Mouse (Mus musculus): ENCODE results near the gene Mtus2. TPM values are rescaled to one million over a fixed set of nuclear protein-coding genes. Genes with fewer than 3 reads are reported as not detected.

The Mtus2 gene
- polyA plus RNA-seq, 1 experiment from 2014 or later, result 9.6 TPM

DNA sequence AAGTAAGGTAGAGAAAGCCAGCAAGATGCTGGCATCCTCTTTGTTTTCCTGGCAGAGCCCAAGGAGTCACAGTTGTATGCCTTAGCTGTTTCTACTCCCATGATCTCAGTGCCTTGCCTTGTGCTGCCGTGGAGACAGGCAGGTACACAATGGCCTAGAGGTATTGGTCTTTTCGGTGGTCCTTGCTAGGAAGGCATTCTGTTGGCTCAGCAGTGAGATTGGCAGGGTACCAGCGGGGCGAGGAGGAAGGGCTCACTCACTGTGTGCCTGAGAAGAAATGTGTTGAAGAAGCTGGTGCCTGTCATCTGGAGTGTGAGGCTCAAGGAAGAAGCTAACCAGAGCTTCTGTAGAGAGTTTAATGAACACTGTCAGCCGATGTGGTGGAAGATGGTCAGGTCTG, 1.4 kb upstream of the Mtus2 start:
- no peak overlapping the region for H3K4me2 ChIP-seq (ENCODE audit: low read depth, low read length)
- no peak for ATAC-seq (ENCODE audit: low read depth)

DNA sequence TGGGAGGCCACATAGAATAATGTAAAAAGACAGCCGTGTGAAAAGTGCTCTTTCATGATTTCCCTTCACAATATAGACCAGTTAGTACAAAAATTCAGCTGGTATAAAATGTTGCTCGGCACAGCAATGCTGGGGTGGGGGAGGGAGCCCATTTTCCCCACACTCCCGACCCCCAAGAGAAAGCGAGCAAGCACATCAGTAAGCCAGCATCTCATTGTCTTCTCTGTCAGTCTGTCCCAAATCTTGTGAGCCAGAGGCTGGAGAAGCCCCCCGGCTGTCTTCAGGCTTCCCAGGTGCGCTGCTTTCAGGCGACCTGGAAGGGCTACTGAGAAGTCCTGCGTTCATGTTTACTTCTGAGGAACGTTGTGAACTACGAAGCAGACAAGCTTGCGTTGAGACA, 699 bp upstream of the Mtus2 start:
- WGBS, result 2% methylated on average over 11 of the region's 11 CpGs
- H3K4me3 ChIP-seq (ENCODE audit: low read length), result no peak overlapping the region; the same call in 1 of the 2 replicates

More for the DNA sequence above, 1.4 kb upstream of the Mtus2 start:
- Histone ChIP-seq H3K9ac (ENCODE audit: low read length) (no peak overlapping the region), H3K27me3 (ENCODE audit: control insufficient read depth, insufficient read depth, low read depth, low read length) (peaks cover 24% of the 10 kb centered on the region), H3K9me3 (ENCODE audit: control insufficient read depth, low read length) (no peaks in the 10 kb centered on the region), H3K27ac (ENCODE audit: low read length) (no peak overlapping the region), H3K4me1 (replicated peaks; ENCODE audit: control insufficient read depth, insufficient read depth, low read length) (peaks cover 12% of the 10 kb centered on the region), H3K36me3 (ENCODE audit: control insufficient read depth, insufficient read depth, low read length) (no peaks in the 10 kb centered on the region), H3K4me3 (ENCODE audit: low read length) (no peak overlapping the region)
- 33% methylated on average over 5 of the region's 5 CpGs for WGBS

DNA sequence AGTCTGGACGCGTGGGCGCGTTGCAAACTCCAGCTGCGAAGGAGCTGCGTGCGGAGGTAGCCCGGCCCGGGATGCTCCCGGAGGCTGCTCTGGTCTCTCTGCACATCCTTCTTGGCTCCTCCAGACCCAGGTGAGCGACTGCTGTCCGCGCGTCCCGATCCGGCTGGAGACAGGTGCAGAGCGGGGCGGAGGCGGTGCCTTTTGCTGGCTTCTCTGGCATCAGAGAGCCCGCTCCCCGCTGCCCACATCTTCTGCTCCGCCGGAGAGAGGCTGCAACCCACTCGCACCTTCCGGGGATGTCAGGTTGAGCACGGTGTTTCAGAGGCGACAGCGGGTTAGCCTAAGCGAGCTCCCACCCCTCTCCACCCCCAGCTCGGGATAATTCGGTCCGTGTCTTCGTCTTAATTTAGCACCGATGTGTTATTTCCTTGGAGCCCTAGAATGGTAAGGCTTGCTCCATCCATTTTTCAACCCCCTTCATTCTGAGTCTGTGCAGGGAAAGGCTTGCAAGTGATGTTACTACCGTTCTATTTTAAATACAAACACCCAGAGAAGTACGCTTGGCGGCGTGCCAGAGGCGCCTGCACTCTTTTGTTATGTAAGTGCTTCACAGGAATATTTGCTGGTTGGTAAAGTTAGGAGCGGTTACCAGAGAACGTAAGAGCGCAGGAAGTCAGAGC, 612 bp downstream of the Mtus2 start:
- WGBS, result under 1% methylated on average over 42 of the region's 42 CpGs
- no peaks in the 10 kb centered on the region for H3K36me3 ChIP-seq (ENCODE audit: control insufficient read depth, insufficient read depth, low read length)
- H3K9me3 ChIP-seq (ENCODE audit: control insufficient read depth, low read length), result no peaks in the 10 kb centered on the region
- peak overlapping the region; percentile 63 for H3K9ac ChIP-seq (ENCODE audit: low read length)
- ATAC-seq (ENCODE audit: low read depth), result peak; percentile 60
- peak overlapping the region; percentile 58 for H3K4me3 ChIP-seq (ENCODE audit: low read length)
- peaks cover 12% of the 10 kb centered on the region for H3K4me1 ChIP-seq (replicated peaks; ENCODE audit: control insufficient read depth, insufficient read depth, low read length)
- peak overlapping the region; percentile 74 for H3K4me2 ChIP-seq (ENCODE audit: low read depth, low read length)
- H3K27me3 ChIP-seq (ENCODE audit: control insufficient read depth, insufficient read depth, low read depth, low read length), result peaks cover 24% of the 10 kb centered on the region
- peak overlapping the region; percentile 54 for H3K27ac ChIP-seq (ENCODE audit: low read length)

More for the DNA sequence above, 699 bp upstream of the Mtus2 start:
- ATAC-seq (ENCODE audit: low read depth), result no peak
- H3K36me3 ChIP-seq (ENCODE audit: control insufficient read depth, insufficient read depth, low read length), result no peaks in the 10 kb centered on the region
- H3K27me3 ChIP-seq (ENCODE audit: control insufficient read depth, insufficient read depth, low read depth, low read length), result peaks cover 24% of the 10 kb centered on the region
- peaks cover 12% of the 10 kb centered on the region for H3K4me1 ChIP-seq (replicated peaks; ENCODE audit: control insufficient read depth, insufficient read depth, low read length)
- no peaks in the 10 kb centered on the region for H3K9me3 ChIP-seq (ENCODE audit: control insufficient read depth, low read length)
- no peak overlapping the region for H3K27ac ChIP-seq (ENCODE audit: low read length)
- H3K4me2 ChIP-seq (ENCODE audit: low read depth, low read length), result peak overlapping the region; percentile 74; the same call in 1 of the 2 replicates
- H3K9ac ChIP-seq (ENCODE audit: low read length), result no peak overlapping the region

DNA sequence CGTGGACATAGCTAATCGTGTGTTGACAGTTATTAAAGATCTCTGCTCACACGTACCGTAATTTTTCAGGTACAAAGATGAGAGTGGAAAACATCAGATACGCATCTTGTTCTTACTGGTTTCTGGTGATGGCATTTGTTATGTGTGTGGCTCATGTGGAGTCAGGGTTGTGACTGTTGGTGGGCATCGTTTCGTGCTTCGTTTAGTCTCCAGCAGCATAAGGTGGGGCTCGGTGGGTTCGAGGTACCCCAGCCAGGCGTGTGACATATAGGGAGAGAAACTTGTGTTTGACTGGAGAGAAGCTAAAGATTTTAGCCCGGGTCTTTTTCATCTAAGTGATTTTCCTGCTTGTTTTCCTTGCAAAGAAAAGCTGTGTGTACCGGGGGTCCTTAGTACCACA, 1.4 kb downstream of the Mtus2 start:
- no peaks in the 10 kb centered on the region for H3K9me3 ChIP-seq (ENCODE audit: control insufficient read depth, low read length)
- WGBS, result 28% methylated on average over 13 of the region's 13 CpGs
- no peak overlapping the region for H3K27ac ChIP-seq (ENCODE audit: low read length)
- peaks cover 12% of the 10 kb centered on the region for H3K4me1 ChIP-seq (replicated peaks; ENCODE audit: control insufficient read depth, insufficient read depth, low read length)
- H3K4me3 ChIP-seq (ENCODE audit: low read length), result no peak overlapping the region
- H3K9ac ChIP-seq (ENCODE audit: low read length), result no peak overlapping the region
- ATAC-seq (ENCODE audit: low read depth), result no peak
- no peaks in the 10 kb centered on the region for H3K36me3 ChIP-seq (ENCODE audit: control insufficient read depth, insufficient read depth, low read length)
- peaks cover 24% of the 10 kb centered on the region for H3K27me3 ChIP-seq (ENCODE audit: control insufficient read depth, insufficient read depth, low read depth, low read length)
- H3K4me2 ChIP-seq (ENCODE audit: low read depth, low read length), result peak overlapping the region; percentile 74; the same call in 1 of the 2 replicates

DNA sequence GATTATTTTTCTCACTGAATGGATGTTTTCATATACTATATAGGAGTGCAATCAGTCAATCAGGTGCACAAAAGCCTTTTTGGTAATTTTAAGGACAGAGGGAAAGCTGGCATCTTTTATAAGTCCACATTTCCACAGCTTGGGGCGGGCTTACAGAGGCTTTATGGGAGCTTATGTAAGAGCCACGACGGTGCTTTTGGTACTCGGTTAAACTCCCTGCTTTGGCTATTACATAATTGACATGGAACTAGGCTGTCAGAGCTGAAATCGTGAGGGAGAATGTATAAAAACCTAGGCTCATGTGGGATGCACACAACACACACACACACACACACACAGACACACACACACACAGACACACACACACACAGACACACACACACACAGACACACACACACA, 2.0 kb downstream of the Mtus2 start:
- Histone ChIP-seq H3K9me3 (ENCODE audit: control insufficient read depth, low read length) (no peaks in the 10 kb centered on the region), H3K4me1 (replicated peaks; ENCODE audit: control insufficient read depth, insufficient read depth, low read length) (peaks cover 12% of the 10 kb centered on the region), H3K4me3 (ENCODE audit: low read length) (no peak overlapping the region), H3K9ac (ENCODE audit: low read length) (no peak overlapping the region), H3K27ac (ENCODE audit: low read length) (no peak overlapping the region), H3K27me3 (ENCODE audit: control insufficient read depth, insufficient read depth, low read depth, low read length) (peaks cover 24% of the 10 kb centered on the region), H3K36me3 (ENCODE audit: control insufficient read depth, insufficient read depth, low read length) (no peaks in the 10 kb centered on the region), H3K4me2 (ENCODE audit: low read depth, low read length) (no peak overlapping the region)
- ATAC-seq (ENCODE audit: low read depth), result no peak
- WGBS, result 29% methylated on average over 5 of the region's 5 CpGs

DNA sequence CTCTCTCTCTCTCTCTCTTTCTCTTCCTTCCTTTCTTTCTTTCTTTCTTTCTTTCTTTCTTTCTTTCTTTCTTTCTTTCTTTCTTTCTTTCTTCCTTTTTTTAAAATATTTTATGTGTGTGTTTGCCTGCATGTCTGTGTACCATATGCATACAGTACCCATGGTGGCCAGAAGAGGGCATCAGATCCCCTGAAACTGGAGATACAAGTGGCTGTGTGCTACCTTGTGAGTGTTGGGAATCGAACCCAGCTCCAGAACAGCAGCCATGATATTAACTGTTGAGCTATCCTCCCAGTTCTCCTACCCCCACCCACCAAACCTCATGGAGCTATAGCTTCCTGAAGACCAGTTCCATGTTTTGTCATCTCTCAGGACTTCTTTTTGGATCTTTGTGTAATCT, 3.7 kb downstream of the Mtus2 start:
- no peaks in the 10 kb centered on the region for H3K9me3 ChIP-seq (ENCODE audit: control insufficient read depth, low read length)
- H3K4me2 ChIP-seq (ENCODE audit: low read depth, low read length), result no peak overlapping the region
- no peak overlapping the region for H3K9ac ChIP-seq (ENCODE audit: low read length)
- 78% methylated on average over 1 of the region's 1 CpGs for WGBS
- H3K27me3 ChIP-seq (ENCODE audit: control insufficient read depth, insufficient read depth, low read depth, low read length), result peaks cover 18% of the 10 kb centered on the region
- no peak overlapping the region for H3K27ac ChIP-seq (ENCODE audit: low read length)
- no peak for ATAC-seq (ENCODE audit: low read depth)
- H3K36me3 ChIP-seq (ENCODE audit: control insufficient read depth, insufficient read depth, low read length), result no peaks in the 10 kb centered on the region
- no peak overlapping the region for H3K4me3 ChIP-seq (ENCODE audit: low read length)
- peaks cover 12% of the 10 kb centered on the region for H3K4me1 ChIP-seq (replicated peaks; ENCODE audit: control insufficient read depth, insufficient read depth, low read length)

DNA sequence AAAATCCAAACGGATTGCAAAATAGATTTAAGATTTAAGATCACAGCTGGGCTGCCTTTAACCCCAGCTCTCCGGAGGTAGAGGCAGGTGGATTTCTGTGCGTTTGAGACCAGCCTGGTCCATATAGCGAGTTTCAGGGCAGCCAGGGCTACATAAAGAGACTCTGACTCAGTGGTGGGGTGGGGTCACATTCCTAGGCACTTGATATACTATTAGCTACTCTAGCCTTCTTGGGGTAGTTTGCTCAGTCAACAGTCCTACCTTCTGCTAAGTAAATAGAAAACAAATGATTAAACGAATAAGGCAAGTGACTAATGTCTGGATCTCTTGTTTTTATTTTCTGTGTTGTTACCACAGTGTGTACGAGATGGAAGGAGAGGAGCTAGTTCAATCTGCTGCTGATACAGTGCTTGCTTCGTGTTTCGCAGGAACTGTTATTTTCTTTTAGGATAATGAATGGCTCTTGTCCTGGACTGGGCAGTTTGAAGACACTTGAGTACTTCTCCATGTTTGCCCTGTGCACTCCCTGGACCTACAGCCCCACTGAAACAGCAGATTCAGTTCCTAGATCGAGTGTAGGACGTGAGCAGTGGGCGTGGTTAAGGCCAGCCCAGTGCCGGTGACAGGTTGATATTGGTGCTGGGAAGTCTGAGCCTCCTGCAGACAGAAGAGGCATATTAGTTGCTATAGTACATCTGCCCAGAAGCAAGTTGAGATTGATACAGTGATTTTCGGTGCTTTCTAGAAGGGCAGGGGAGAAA, 6.9 kb downstream of the Mtus2 start:
- Histone ChIP-seq H3K4me2 (ENCODE audit: low read depth, low read length) (peak overlapping the region; percentile 44), H3K36me3 (ENCODE audit: control insufficient read depth, insufficient read depth, low read length) (no peaks in the 10 kb centered on the region), H3K9me3 (ENCODE audit: control insufficient read depth, low read length) (no peaks in the 10 kb centered on the region), H3K4me1 (replicated peaks; ENCODE audit: control insufficient read depth, insufficient read depth, low read length) (no peaks in the 10 kb centered on the region), H3K4me3 (ENCODE audit: low read length) (peak overlapping the region; percentile 26), H3K9ac (ENCODE audit: low read length) (no peak overlapping the region), H3K27ac (ENCODE audit: low read length) (peak overlapping the region; percentile 52), H3K27me3 (ENCODE audit: control insufficient read depth, insufficient read depth, low read depth, low read length) (no peaks in the 10 kb centered on the region)
- 42% methylated on average over 13 of the region's 13 CpGs for WGBS
- peak; percentile 94 for ATAC-seq (ENCODE audit: low read depth)

DNA sequence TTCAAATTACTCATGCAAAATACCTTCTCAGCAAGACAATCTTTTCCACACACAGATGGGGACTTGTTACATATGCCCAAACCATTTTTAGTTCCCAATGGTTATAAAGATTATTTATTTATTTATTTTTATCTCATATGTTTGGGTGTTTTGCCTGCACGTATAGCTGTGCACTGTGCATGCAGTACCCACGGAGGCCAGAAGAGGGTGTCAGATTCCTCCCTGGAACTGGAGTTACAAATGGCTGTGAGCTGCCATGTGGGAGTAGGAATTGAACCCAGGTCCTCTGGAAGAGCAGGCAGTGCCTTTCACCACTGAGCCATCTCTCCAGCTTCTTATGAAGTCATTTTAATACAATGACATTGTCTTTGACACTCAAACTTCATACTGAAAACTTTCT, 7.7 kb downstream of the Mtus2 start:
- WGBS, result 39% methylated on average over 2 of the region's 2 CpGs
- Histone ChIP-seq H3K9ac (ENCODE audit: low read length) (no peak overlapping the region), H3K9me3 (ENCODE audit: control insufficient read depth, low read length) (no peaks in the 10 kb centered on the region), H3K27me3 (ENCODE audit: control insufficient read depth, insufficient read depth, low read depth, low read length) (no peaks in the 10 kb centered on the region), H3K36me3 (ENCODE audit: control insufficient read depth, insufficient read depth, low read length) (no peaks in the 10 kb centered on the region), H3K4me1 (replicated peaks; ENCODE audit: control insufficient read depth, insufficient read depth, low read length) (no peaks in the 10 kb centered on the region), H3K4me3 (ENCODE audit: low read length) (no peak overlapping the region; the same call in 1 of the 2 replicates), H3K4me2 (ENCODE audit: low read depth, low read length) (peak overlapping the region; percentile 44), H3K27ac (ENCODE audit: low read length) (no peak overlapping the region)
- no peak for ATAC-seq (ENCODE audit: low read depth)

DNA sequence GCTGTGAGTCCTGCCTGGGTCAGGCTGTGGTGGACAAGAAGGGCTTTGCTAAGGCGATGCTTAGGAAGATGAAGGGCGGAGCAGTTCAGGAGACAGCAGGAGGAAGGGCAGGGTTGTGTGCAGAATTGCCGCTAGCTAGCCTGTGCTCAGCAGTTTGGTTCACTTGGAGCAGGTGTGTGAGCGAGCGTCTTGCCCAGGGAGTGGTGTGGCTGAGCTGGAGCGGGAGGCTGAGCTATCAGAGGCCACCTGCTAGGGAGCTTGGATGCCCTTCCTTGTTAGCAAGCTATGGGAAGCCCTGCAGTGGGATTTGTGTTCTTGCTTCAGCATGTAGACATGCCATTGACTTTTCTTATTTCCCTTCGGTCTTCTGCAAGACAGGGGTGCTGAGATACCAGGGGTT, 9.5 kb downstream of the Mtus2 start:
- H3K27me3 ChIP-seq (ENCODE audit: control insufficient read depth, insufficient read depth, low read depth, low read length), result no peaks in the 10 kb centered on the region
- H3K36me3 ChIP-seq (ENCODE audit: control insufficient read depth, insufficient read depth, low read length), result no peaks in the 10 kb centered on the region
- H3K27ac ChIP-seq (ENCODE audit: low read length), result no peak overlapping the region
- H3K9me3 ChIP-seq (ENCODE audit: control insufficient read depth, low read length), result no peaks in the 10 kb centered on the region
- H3K4me1 ChIP-seq (replicated peaks; ENCODE audit: control insufficient read depth, insufficient read depth, low read length), result no peaks in the 10 kb centered on the region
- 83% methylated on average over 7 of the region's 7 CpGs for WGBS
- no peak overlapping the region for H3K4me2 ChIP-seq (ENCODE audit: low read depth, low read length)
- no peak for ATAC-seq (ENCODE audit: low read depth)
- no peak overlapping the region for H3K4me3 ChIP-seq (ENCODE audit: low read length)
- H3K9ac ChIP-seq (ENCODE audit: low read length), result no peak overlapping the region
